Mouse (Mus musculus) skeletal muscle tissue, adult 2 months (tissue): ENCODE results near the gene Sema4c.
A peak's percentile ranks its signal among the peaks of the same experiment; 100 is the strongest.

Experiments used
- DNase-seq: peaks from one replicate; pipeline ENCODE4 v3.0.0-alpha.2; 2012; ENCODE audit warnings: low read depth, low spot score

The Sema4c gene

DNA sequence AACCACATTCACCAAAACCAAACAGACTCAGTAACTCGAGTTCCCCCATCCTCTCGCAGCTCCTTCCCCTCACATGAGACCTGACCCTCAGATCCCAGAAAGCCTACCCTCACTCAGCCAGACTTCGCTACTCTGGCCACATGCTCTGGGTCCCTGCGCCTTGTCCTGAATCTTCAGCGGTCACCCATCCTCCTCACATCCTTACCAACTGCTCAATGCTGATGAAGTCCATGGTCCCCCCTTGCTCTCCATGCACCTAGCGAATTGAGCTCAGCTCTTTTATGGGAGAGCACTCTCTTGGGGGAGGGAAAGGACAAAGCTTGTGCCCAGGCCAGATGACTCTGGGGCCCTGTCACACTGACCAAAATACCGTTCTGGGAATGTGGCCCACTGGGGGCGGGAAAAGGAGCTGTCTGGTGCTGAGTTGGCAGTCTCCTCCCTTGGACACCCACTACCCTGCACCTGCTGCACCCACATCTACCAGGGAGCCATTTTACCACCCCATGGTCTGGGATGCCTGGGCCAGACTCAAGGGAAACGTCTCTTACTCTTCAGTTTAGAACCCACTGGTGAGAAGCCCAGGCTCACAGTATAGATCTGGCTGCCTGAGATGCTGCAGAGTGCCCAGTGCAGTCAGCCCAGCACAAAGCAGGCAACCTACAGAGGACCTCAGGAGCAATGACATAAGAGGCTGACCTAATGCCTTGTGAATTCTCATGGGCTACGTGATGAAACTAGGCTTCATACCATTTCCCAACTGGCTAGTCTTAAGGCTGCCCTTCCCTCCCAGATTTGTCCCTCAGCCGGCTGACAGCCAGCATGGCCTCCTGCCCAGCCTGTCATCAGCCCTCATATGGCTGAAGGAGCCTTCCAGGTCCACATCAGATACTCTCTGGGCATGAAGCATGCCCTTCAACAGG lies 22.4 kb downstream of the Sema4c start:
- DNase-seq: peak; percentile 96

DNA sequence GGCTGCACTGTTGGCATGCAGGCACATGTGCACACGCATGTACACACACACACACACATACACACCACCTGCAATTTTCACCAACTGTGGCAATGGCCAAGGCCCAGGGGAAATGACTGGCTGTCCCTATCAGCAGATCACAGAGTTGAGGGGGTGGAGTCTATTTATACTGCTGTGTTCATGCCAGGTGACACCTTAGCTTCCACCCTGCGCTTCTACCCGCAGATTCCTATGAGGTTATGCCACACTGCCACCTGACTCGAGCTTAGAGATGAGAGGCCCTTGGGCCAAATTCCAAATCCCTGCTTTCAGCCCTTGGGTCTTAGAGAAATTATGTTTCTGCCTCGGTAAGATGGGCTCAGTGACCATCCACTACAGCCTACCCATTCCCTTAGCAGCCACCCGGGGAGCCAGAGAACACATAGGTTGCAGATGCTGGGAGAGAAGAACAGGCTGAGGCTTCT lies 23.5 kb downstream of the Sema4c start:
- DNase-seq: peak; percentile 95

DNA sequence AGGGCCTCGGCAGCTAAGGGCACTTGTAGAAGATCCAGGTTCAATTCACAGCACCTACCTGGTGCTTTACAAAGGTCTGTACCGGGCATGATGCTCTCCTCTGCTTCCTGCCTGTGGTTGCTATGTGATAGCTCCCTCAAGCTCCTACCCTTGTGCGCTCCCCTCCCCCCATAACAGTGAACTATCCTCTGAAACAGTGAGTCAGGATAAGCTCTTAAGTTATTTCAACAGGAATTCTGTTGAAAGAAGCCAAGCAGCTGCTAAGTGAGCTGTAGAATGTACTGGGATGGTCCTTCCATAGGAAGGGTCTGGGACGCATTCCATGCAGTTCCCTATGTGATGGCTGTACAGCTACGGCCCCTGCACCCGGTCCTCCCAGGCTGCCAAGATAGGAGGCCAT lies 24.6 kb downstream of the Sema4c start:
- DNase-seq: no peak

DNA sequence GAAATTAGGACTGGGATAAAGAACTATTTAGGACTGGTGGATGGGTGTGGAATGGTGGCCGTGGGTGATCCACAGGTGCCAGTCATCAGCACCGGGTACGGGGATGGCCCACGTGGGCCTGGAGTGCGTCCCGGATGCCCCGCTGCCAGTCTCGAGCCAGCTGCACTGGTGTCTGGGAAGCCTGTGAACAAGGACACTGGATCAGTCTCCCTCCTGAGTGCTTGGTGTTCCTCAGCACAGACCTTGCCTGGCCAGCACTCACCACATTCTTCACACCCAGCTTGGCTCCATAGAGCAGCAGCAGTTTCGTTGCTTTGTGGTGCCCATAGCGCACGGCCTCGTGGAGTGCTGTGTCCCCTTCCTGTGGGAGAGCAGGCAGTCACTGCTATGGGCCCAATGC lies 26.7 kb downstream of the Sema4c start:
- no peak for DNase-seq

DNA sequence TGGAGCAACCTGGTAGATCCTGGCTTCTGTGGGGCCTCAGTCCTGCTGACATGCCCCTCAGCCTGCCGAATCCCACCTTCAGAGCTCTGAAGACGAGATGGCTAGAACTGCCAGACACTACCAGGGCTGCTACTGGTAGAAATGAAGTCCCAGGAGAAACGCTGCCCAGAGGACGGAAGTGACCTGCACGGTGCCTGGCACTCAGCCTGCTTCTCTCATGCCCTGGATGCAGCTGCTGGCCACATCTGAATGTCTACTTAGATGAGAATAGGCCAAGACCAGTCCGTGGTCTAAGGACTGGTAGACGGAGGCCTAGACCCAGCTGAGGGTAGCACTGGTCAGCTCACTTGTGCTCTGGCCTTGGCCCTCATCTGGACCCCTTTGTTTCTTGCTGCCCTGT lies 27.2 kb downstream of the Sema4c start:
- DNase-seq: no peak

GRCm38 (mm10) chr1:36530485-36530884 lies 27.7 kb downstream of the Sema4c start:
- DNase-seq: no peak

DNA sequence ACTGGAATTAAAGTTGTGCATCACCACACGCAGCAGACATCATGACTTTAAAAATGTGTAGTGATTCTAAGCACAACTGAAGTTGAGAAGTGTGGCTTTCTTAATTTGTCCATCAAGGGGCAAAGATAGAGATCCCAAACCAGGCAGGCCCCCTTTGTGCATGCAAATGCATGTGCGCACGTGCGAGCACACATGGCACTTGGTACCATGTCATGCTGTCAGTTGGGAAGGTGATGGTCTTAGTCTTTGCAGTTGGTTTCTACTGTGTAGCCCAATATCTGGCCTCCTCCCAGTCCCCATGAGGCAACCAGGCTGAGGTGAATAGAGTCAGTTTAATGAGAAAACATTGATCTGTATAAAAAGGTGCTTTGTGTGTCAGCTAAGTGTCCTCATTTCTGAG lies 28.3 kb downstream of the Sema4c start:
- DNase-seq: no peak

DNA sequence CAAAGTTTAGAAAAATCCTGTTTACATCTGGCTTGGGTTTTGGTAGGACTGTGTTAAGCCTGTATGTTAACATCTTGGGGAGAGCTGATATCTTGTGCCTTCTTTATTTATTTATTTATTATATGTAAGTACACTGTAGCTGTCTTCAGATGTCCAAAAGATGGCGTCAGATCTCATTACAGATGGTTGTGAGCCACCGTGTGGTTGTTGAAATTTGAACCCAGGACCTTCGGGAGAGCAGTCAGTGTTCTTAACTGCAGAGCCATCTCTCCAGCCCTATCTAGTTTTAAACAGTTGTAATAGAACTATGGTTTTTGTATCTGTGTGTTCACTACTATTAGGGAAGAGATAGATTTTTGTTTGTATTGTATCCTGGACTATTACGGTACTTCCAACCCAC lies 28.9 kb downstream of the Sema4c start:
- DNase-seq: no peak

- DNase-seq: no peak
Observed at GRCm38 (mm10) chr1:36528351-36528750, 29.8 kb downstream of the Sema4c start.

DNA sequence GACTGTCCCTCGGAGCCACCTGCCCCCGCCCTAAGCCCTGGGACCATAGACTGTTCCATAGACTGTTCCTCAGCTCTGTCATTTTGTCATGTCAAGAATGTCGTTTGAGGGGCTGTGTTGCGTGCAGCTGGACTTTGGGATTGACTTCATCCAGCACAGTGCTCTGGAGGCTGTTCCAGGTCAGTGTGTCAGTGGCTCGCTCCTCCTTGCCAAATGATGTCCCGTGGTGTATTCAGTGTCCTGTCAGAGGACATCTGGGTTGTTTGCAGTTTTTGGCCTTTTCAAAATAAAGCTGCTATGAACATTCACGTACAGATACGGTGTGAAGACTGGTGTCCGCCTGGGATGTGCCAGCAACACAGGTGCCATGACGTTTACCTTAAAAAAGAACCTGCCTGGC lies 31.2 kb downstream of the Sema4c start:
- DNase-seq: no peak

DNA sequence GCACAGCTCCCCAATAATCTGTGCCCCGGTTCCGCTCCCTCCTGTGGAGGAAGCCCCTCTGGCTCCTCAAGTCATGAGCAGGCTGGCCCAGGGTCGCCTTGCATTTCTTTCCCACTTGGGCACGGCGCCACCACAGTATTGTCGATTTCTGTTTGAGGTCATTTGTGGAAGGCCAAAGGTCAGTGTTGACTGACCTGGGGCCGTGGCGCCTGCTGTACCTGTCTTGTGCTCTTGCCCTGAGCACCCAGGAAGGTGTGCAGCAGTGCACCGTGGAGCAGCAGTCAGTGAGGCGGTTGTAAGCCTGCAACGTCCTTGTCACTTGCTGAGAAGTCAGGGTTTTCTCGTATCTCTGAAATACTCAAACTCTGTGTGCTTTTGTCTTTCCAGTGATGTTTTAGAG lies 32.4 kb downstream of the Sema4c start:
- no peak for DNase-seq

DNA sequence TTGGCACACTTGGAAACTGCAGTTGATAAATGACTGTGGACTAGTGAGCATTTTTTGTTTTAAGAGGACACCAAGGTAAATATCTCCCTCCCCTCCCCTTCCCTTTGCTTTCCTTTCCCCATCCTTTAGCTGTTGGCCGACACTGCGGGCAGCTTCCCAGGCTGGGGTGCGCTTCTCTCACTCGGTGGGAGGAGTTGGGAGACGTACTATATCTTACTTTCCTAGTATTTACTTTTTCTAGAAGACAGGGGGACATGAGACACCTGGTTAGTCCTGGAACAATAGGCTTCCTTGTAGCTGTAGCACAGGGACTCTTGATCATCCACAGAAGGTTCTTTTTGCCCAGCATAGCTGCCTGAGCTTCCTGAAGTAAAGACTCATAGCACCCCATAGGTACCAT lies 34.1 kb downstream of the Sema4c start:
- DNase-seq: no peak

DNA sequence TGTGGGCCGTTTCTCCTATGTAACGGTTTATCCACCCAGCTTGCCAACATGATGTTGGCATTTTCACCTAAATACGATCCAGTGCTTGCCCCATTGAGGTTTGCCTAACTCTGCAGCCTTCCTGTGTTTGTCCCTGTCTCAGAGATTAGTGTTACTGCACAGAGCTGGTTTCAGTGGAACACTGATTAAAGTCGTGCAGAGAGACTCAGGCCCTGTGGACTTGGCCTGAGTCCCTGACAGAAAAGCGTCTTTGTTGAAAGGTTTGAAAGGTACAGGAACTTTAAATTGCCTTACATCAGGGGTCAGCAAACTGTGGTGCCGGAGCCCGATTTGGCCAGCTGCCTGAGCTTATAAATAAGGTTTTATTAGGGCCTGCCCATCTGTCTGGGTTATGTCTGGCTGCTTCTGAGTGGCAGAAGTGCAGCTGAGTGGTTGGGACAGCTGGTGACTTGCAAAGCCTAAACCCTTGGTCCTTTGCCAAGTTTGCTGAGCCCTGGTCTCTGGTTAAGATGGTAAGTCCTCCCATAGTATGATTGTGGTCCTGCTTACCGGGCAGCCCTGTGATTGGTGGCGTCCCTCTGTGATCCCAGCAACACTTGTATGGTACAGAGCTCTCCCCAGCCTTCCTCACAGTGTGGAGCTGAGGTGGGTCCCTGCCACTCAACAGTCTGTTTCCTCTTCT lies 34.7 kb downstream of the Sema4c start:
- peak; percentile 89 for DNase-seq

DNA sequence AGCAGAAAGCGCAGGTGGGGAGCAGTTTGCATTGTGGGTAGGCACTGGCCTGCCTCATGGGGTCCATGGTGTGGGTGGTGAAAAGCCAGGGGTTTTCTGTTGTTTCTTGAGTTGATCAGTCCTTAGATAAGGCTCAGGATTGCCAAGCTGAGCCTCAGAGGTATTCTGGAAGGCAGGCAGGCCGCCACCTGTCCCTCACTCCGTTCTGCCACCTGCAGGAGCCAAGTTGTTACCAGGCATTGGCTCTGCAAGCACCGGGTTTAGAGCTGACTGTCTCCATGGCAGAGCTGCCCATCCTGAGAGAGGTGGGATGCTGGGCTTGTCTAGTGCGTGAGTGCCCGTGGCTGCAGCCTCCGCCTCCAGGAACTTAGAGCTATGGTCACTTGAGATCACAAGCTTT lies 35.9 kb downstream of the Sema4c start:
- no peak for DNase-seq

- DNase-seq: no peak
Observed at GRCm38 (mm10) chr1:36519626-36520025, 38.5 kb downstream of the Sema4c start.

DNA sequence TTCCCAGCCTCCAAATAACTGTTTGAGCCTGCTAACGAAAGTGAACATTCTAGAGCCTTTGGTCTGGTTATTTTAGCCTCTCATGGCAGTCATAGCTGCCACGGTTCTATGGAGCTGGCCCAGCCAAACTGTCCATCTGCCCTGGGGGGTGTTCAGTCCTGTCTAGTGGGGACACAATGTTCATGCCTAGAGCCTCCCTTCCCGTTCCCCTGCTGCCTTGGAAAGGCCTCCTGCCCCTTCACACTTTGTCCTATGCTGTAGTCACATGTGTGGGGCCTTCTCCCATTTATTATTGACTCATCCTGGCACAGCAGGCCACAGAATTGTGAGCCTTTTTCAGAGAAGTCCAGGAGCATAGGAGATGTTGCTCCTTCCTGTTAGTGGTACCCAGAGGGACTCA lies 39.9 kb downstream of the Sema4c start:
- no peak for DNase-seq

DNA sequence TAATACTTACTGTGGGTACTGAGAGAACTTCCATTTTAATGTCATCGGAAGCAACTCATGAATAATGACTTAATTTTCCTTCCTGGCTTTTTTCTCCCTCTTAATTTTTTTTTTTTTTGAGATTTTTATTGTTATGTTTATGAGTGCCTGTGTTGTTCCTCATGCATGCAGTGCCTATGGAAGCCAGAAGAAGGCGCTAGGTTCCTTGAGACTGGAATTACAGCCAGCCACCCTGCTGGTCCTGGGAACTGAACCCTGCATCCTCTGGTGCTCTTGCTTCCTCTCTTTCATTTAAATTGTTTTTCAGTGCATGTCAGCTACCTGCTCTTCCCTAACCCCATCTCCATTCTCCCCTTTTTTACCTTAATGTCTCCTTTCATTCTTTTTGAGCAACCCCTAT lies 44.4 kb downstream of the Sema4c start:
- no peak for DNase-seq

DNA sequence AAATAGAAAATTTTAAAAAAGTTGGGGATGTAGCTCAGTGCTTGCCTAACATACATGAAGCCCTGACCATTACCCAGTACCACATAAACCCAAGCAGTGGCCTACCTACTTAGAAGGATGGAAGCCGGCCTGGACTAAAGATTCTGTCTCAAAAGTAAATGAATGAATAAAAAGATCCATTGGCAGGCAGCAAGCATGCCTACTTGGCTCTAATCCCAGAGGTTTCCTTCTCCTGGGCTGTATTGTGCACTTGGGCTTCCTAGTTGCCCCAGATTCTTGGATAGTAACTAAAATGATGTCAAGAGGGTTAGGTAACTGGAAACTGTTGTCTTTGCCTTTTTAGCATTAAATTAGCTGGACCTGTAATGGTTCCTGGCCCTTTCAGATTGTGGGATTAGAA lies 44.8 kb downstream of the Sema4c start:
- DNase-seq: no peak

GRCm38 (mm10) chr1:36512966-36513280 lies 45.2 kb downstream of the Sema4c start:
- DNase-seq: no peak

- DNase-seq: peak; percentile 60
Observed at GRCm38 (mm10) chr1:36512089-36512965, 45.8 kb downstream of the Sema4c start.

DNA sequence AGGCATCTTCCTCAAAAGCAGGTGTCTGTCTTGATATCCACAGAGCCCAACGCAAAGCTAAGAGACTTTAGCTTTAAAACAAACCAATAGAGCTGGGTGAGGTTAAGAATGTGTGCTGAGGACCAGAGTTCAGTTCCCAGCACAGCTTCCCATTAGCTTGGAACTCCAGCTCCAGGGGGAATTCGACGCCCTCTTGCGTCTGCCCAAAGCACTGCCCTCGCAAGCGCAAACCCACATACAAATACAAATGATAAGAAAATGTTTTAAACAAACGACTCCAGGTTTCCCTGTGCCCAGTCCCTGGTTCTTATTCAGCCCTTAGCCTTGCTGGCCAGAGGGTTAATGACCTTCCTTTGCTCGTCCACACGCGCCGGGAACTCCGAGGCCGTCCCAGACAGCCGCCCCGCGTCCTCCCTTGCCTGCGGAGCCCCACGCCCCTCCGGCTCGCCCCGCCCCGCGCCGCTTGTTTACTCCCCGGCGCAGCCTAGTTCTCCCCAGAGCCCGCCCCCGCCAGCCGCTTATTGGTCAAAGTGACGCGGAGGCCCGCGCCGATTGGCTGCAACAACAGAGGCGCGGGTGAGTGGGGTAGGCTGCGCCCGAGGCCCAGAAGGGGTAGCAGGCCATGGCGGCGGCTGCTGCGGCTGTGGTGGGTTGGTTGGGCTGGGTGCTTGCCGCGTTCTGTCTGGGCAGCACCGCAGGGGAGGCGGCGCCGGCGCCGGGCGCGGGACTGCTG lies 46.7 kb downstream of the Sema4c start, which contains the start of gene Cnnm3:
TSS of gene Cnnm3 (plus strand) at position 579 of the 733 bp plus-strand sequence.
- DNase-seq: peak; percentile 96
